Mouse (Mus musculus) lung, postnatal 0 days (tissue): ENCODE data around the gene Slc1a4.

Experiments
- CTCF ChIP-seq: IDR thresholded peaks from 2 replicates; pipeline ENCODE4 v1.5.1; 2016; ENCODE audit warnings: antibody characterized with exemption, mild to moderate bottlenecking
- EP300 ChIP-seq: IDR thresholded peaks from 2 replicates; pipeline ENCODE4 v1.6.1; 2016; ENCODE audit warnings: antibody characterized with exemption, mild to moderate bottlenecking, control low read depth

GRCm38 (mm10) chr11:20348466-20348865 lies 16.0 kb upstream of the Slc1a4 start:
- TF ChIP-seq CTCF (no peak), EP300 (no peak)
